Mouse (Mus musculus) embryonic facial prominence, embryonic 10.5 days (tissue): Measurements from ENCODE around the gene Pdik1l. TPM values are rescaled to one million over a fixed set of nuclear protein-coding genes. Genes with fewer than 3 reads are reported as not detected.

Experiments used
- DNase-seq: peaks from one replicate; pipeline ENCODE4 v3.0.0-alpha.2; 2017; ENCODE audit warnings: low spot score
- H3K27ac ChIP-seq: fragments of 300-500 bp; sonication (generic); replicated peaks from 2 replicates; pipeline ENCODE4 v1.5.1; 2016; ENCODE audit warnings: mild to moderate bottlenecking
- H3K27me3 ChIP-seq: fragments of 300-500 bp; sonication (generic); replicated peaks from 2 replicates; pipeline ENCODE4 v1.6.1; 2016; ENCODE audit warnings: low read depth, mild to moderate bottlenecking; ENCODE audit not compliant: poor library complexity, severe bottlenecking
- H3K36me3 ChIP-seq: fragments of 300-500 bp; sonication (generic); replicated peaks from 2 replicates; pipeline ENCODE4 v1.6.1; 2016; ENCODE audit warnings: mild to moderate bottlenecking, moderate library complexity
- H3K4me1 ChIP-seq: fragments of 300-500 bp; sonication (generic); 2 replicates; pipeline ENCODE4 v1.6.1; 2016
- H3K4me3 ChIP-seq: fragments of 300-500 bp; sonication (generic); 2 replicates; pipeline ENCODE4 v1.5.1; 2016; ENCODE audit warnings: mild to moderate bottlenecking, moderate library complexity
- H3K9me3 ChIP-seq: fragments of 300-500 bp; sonication (generic); 2 replicates; pipeline ENCODE4 v1.6.1; 2016; ENCODE audit warnings: mild to moderate bottlenecking
- WGBS: fragments of 180-500 bp; shearing (Covaris S2); methylation state at CpG from one replicate; pipeline ENCODE4 v1.1.7; 2016; 5-methylcytosine and 5-hydroxymethylcytosine counted together
- polyA plus RNA-seq: library from polyadenylated mRNA; unstranded; fragments of >200 nt; fragmentation: Nextera tagmentation; extraction: Ambion mirVana; gene quantifications from 2 replicates; pipeline ENCODE4 v1.2.1, GENCODE M21; 2016

Pdik1l gene
- polyA plus RNA-seq, 1 experiment from 2014 or later, result 24.3 TPM

DNA sequence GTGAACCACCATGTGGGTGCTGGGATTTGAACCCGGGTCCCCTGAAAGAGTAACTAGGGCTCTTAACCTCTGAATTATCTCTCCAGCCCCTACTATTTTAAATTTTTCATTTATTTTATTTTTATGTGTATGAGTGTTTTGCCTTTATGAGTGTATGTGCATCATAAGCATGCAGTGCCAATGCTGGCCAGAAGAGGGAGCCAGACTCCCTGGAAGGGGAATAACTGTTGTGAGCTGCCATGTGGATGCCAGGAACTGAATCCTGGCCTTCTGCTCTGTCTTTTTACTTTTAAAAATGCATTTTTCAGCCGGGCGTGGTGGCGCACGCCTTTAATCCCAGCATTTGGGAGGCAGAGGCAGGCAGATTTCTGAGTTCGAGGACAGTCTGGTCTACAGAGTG is 25.2 kb upstream of the Pdik1l start:
- no peak for DNase-seq
- no peak overlapping the region for H3K27ac ChIP-seq
- H3K27me3 ChIP-seq, result no peaks in the 10 kb centered on the region
- 94% methylated on average over 6 of the region's 6 CpGs for WGBS
- 0 out of 2 replicates have a peak, but pooled peaks cover 2% of the 10 kb centered on the region for H3K9me3 ChIP-seq
- H3K4me3 ChIP-seq, result no peak overlapping the region
- peaks cover 17% of the 10 kb centered on the region for H3K4me1 ChIP-seq
- no peaks in the 10 kb centered on the region for H3K36me3 ChIP-seq

DNA sequence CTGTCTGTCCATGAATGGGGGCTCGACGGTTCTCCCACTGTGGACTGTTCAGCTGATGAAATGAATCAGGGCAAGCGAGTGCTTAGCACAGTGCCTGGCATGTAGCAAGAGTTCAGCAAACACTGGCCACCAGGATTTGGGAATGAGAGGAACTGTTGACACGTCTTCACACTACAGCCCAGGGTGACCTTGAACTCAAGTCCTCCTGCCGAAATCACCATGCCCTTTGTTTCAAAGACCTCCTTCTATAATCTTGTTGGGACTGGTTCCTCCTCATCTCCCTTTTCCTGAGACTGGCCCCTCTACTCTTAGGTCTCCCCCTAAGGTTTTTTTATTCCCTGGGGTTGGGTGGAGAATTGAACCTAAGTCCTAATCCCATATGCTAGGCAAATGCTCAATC is 24.6 kb upstream of the Pdik1l start:
- no peak overlapping the region for H3K27ac ChIP-seq
- no peaks in the 10 kb centered on the region for H3K36me3 ChIP-seq
- no peak for DNase-seq
- no peaks in the 10 kb centered on the region for H3K27me3 ChIP-seq
- peaks cover 23% of the 10 kb centered on the region for H3K4me1 ChIP-seq
- H3K9me3 ChIP-seq, result 0 out of 2 replicates have a peak, but pooled peaks cover 2% of the 10 kb centered on the region
- H3K4me3 ChIP-seq, result no peak overlapping the region
- 91% methylated on average over 5 of the region's 5 CpGs for WGBS

GRCm38 (mm10) chr4:134311784-134312183 is 24.1 kb upstream of the Pdik1l start:
- Histone ChIP-seq H3K4me3 (no peak overlapping the region), H3K27me3 (no peaks in the 10 kb centered on the region), H3K36me3 (no peaks in the 10 kb centered on the region), H3K9me3 (0 out of 2 replicates have a peak, but pooled peaks cover 2% of the 10 kb centered on the region), H3K4me1 (peaks cover 28% of the 10 kb centered on the region), H3K27ac (no peak overlapping the region)
- WGBS, result 83% methylated on average over 9 of the region's 9 CpGs
- no peak for DNase-seq

DNA sequence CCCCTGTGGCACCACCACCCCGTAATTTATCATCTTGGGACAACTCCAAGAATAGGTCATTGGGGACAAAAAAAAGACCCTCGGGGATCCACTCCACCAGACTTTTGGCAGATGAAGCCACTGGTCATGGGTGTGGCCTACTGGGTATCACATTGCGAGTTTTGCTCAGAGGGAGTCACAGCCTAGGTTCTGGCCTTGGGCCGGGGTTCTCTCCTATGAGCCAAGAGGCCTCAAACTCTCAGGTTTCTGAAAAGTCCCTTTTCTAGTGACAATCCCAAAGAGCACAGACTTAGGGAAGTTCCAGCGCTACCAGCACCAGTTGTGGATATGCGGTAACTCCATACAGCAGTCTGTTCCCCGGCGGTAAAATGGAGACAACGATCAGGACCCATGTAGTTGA is 23.0 kb upstream of the Pdik1l start:
- WGBS, result 89% methylated on average over 9 of the region's 9 CpGs

GRCm38 (mm10) chr4:134310106-134310505 is 22.4 kb upstream of the Pdik1l start:
- no peaks in the 10 kb centered on the region for H3K36me3 ChIP-seq
- peaks cover 22% of the 10 kb centered on the region for H3K4me1 ChIP-seq
- no peaks in the 10 kb centered on the region for H3K27me3 ChIP-seq
- no peak for DNase-seq
- H3K4me3 ChIP-seq, result no peak overlapping the region
- H3K9me3 ChIP-seq, result 0 out of 2 replicates have a peak, but pooled peaks cover 2% of the 10 kb centered on the region
- H3K27ac ChIP-seq, result no peak overlapping the region
- WGBS, result 85% methylated on average over 7 of the region's 7 CpGs

More for the DNA sequence above, 23.0 kb upstream of the Pdik1l start:
- Histone ChIP-seq H3K27ac (no peak overlapping the region), H3K4me1 (peaks cover 28% of the 10 kb centered on the region), H3K9me3 (0 out of 2 replicates have a peak, but pooled peaks cover 2% of the 10 kb centered on the region), H3K27me3 (no peaks in the 10 kb centered on the region), H3K36me3 (no peaks in the 10 kb centered on the region), H3K4me3 (no peak overlapping the region)
- no peak for DNase-seq

DNA sequence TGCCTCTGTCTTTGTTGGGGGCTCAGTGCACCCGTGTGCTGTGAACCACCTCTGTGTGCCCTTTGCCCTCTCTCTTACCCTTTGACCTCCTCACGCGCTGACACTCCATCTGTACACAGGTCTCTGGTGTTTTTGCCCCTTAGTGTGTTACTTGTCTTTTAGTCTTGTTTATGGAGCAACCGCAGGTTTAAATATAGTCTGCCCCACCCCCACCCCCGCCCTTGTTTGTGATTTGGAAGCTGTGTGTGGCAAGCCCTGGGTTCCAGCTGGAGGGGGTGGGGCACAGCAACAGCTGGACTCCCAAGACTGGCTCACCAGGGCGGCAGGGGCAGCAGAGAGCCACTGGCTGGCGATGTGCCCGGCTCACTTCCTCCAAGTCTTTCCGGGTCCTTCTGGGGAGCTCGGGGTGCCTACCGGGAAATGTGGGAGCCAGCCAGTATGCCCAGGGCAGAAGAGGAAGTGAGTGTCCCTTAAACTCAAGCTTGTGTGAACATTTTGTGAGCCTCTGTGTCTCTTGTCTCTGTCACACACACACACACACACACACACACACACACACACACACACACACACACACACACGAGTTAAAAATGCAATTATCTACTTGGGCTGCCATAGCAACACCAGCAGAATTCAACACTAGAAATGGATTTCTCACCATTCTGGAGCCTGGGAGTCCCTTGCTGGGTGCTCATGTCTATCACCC is 19.8 kb upstream of the Pdik1l start:
- H3K27ac ChIP-seq, result peak overlapping the region; percentile 49; the same call in 1 of the 2 replicates
- no peaks in the 10 kb centered on the region for H3K9me3 ChIP-seq
- H3K27me3 ChIP-seq, result no peaks in the 10 kb centered on the region
- H3K4me1 ChIP-seq, result peaks cover 12% of the 10 kb centered on the region
- no peaks in the 10 kb centered on the region for H3K36me3 ChIP-seq
- peak overlapping the region; percentile 27; the same call in 1 of the 2 replicates for H3K4me3 ChIP-seq
- peak; percentile 67 for DNase-seq
- WGBS, result 13% methylated on average over 12 of the region's 12 CpGs

DNA sequence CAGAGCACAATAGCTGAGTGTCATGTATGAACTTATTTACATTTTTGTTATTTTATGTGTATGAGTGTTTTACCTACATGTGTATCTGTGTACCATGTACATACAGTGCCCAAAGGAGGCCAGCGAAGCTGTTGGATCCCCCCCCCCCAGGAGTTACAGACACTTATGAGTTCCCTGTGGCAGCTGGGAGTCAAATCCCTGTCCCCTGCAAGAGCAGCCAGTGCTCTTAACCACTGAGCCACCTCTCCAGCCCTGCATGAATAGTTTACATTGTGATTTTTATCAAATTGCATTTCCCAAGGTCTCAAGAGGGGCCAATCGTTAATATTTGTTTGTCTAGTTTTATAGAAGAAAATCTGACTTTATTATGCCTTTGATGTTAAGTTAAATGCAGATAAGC is 19.3 kb upstream of the Pdik1l start:
- no peak for DNase-seq
- H3K27me3 ChIP-seq, result no peaks in the 10 kb centered on the region
- H3K27ac ChIP-seq, result no peak overlapping the region
- H3K36me3 ChIP-seq, result no peaks in the 10 kb centered on the region
- H3K4me3 ChIP-seq, result no peak overlapping the region
- H3K4me1 ChIP-seq, result peaks cover 12% of the 10 kb centered on the region
- WGBS, result 72% methylated on average over 2 of the region's 2 CpGs
- no peaks in the 10 kb centered on the region for H3K9me3 ChIP-seq

- H3K4me3 ChIP-seq, result no peak overlapping the region
- H3K27ac ChIP-seq, result no peak overlapping the region
- H3K4me1 ChIP-seq, result peaks cover 7% of the 10 kb centered on the region
- 81% methylated on average over 5 of the region's 5 CpGs for WGBS
- H3K27me3 ChIP-seq, result no peaks in the 10 kb centered on the region
- H3K36me3 ChIP-seq, result no peaks in the 10 kb centered on the region
- DNase-seq, result no peak
- no peaks in the 10 kb centered on the region for H3K9me3 ChIP-seq
These were observed 14.4 kb upstream of the Pdik1l start for GRCm38 (mm10) chr4:134302084-134302483.

- no peak overlapping the region for H3K4me3 ChIP-seq
- H3K27me3 ChIP-seq, result no peaks in the 10 kb centered on the region
- no peaks in the 10 kb centered on the region for H3K36me3 ChIP-seq
- H3K4me1 ChIP-seq, result 0 out of 2 replicates have a peak, but pooled peaks cover 4% of the 10 kb centered on the region
- DNase-seq, result no peak
- WGBS, result 79% methylated on average over 9 of the region's 9 CpGs
- H3K9me3 ChIP-seq, result no peaks in the 10 kb centered on the region
- H3K27ac ChIP-seq, result no peak overlapping the region
These were observed 12.6 kb upstream of the Pdik1l start for GRCm38 (mm10) chr4:134300316-134300715.

- Histone ChIP-seq H3K36me3 (no peaks in the 10 kb centered on the region), H3K4me1 (0 out of 2 replicates have a peak, but pooled peaks cover 4% of the 10 kb centered on the region), H3K27ac (no peak overlapping the region), H3K4me3 (no peak overlapping the region), H3K27me3 (no peaks in the 10 kb centered on the region), H3K9me3 (no peaks in the 10 kb centered on the region)
- DNase-seq, result no peak
- 62% methylated on average over 4 of the region's 4 CpGs for WGBS
These were observed 11.8 kb upstream of the Pdik1l start for GRCm38 (mm10) chr4:134299498-134299810.

GRCm38 (mm10) chr4:134298626-134299497 is 11.2 kb upstream of the Pdik1l start:
- Histone ChIP-seq H3K9me3 (no peaks in the 10 kb centered on the region), H3K27me3 (no peaks in the 10 kb centered on the region; the same call in 1 of the 2 replicates), H3K27ac (no peak overlapping the region), H3K4me1 (0 out of 2 replicates have a peak, but pooled peaks cover 4% of the 10 kb centered on the region), H3K36me3 (no peaks in the 10 kb centered on the region), H3K4me3 (no peak overlapping the region)
- DNase-seq, result no peak
- WGBS, result 75% methylated on average over 19 of the region's 19 CpGs

GRCm38 (mm10) chr4:134297369-134297768 is 9.7 kb upstream of the Pdik1l start:
- no peak for DNase-seq
- H3K4me1 ChIP-seq, result 0 out of 2 replicates have a peak, but pooled peaks cover 4% of the 10 kb centered on the region

More at GRCm38 (mm10) chr4:134297369-134297768, 9.7 kb upstream of the Pdik1l start:
- no peaks in the 10 kb centered on the region for H3K9me3 ChIP-seq
- H3K36me3 ChIP-seq, result no peaks in the 10 kb centered on the region
- H3K4me3 ChIP-seq, result no peak overlapping the region
- 91% methylated on average over 8 of the region's 8 CpGs for WGBS
- H3K27ac ChIP-seq, result no peak overlapping the region
- peaks cover 11% of the 10 kb centered on the region for H3K27me3 ChIP-seq
